Mouse (Mus musculus): ENCODE data around the gene E130309D02Rik.
A peak's percentile ranks its signal among the peaks of the same experiment; 100 is the strongest.

The E130309D02Rik gene

GRCm38 (mm10) chr5:143309916-143310315, 5.2 kb downstream of the E130309D02Rik start:
- DNase-seq (ENCODE audit: low read depth, low spot score), result no peak

GRCm38 (mm10) chr5:143308825-143309224, 6.3 kb downstream of the E130309D02Rik start:
- DNase-seq (ENCODE audit: low read depth, low spot score), result no peak

- DNase-seq (ENCODE audit: low read depth, low spot score), result no peak
These were observed 10.9 kb downstream of the E130309D02Rik start for GRCm38 (mm10) chr5:143304251-143304650.

- DNase-seq (ENCODE audit: low read depth, low spot score), result peak; percentile 56
These were observed 13.9 kb downstream of the E130309D02Rik start for GRCm38 (mm10) chr5:143301296-143301695.

GRCm38 (mm10) chr5:143299686-143300085, 15.5 kb downstream of the E130309D02Rik start:
- peak; percentile 82 for DNase-seq (ENCODE audit: low read depth, low spot score)

GRCm38 (mm10) chr5:143298391-143298790, 16.8 kb downstream of the E130309D02Rik start:
- DNase-seq (ENCODE audit: low read depth, low spot score), result peak; percentile 76

- DNase-seq (ENCODE audit: low read depth, low spot score), result peak; percentile 70
These were observed 17.2 kb downstream of the E130309D02Rik start for GRCm38 (mm10) chr5:143297986-143298385.

GRCm38 (mm10) chr5:143295330-143295729, 19.8 kb downstream of the E130309D02Rik start:
- no peak for DNase-seq (ENCODE audit: low read depth, low spot score)

GRCm38 (mm10) chr5:143294862-143295261, 20.3 kb downstream of the E130309D02Rik start:
- peak; percentile 65 for DNase-seq (ENCODE audit: low read depth, low spot score)

- no peak for DNase-seq (ENCODE audit: low read depth, low spot score)
These were observed 21.8 kb downstream of the E130309D02Rik start, which contains the start of gene Zfp853 for GRCm38 (mm10) chr5:143293404-143293803. Zfp853 (minus strand) TSS chr5:143293623.

GRCm38 (mm10) chr5:143292879-143293278, 22.3 kb downstream of the E130309D02Rik start:
- DNase-seq (ENCODE audit: low read depth, low spot score), result peak; percentile 45

GRCm38 (mm10) chr5:143289299-143289698, 25.9 kb downstream of the E130309D02Rik start:
- DNase-seq (ENCODE audit: low read depth, low spot score), result no peak

GRCm38 (mm10) chr5:143288378-143288911, 26.7 kb downstream of the E130309D02Rik start:
- DNase-seq (ENCODE audit: low read depth, low spot score), result no peak

GRCm38 (mm10) chr5:143287774-143288328, 27.3 kb downstream of the E130309D02Rik start:
- peak; percentile 63 for DNase-seq (ENCODE audit: low read depth, low spot score)

- DNase-seq (ENCODE audit: low read depth, low spot score), result peak; percentile 59
These were observed 30.4 kb downstream of the E130309D02Rik start for GRCm38 (mm10) chr5:143284762-143285161.

- no peak for DNase-seq (ENCODE audit: low read depth, low spot score)
These were observed 35.9 kb downstream of the E130309D02Rik start for GRCm38 (mm10) chr5:143279247-143279646.

GRCm38 (mm10) chr5:143275761-143276160, 39.4 kb downstream of the E130309D02Rik start:
- no peak for DNase-seq (ENCODE audit: low read depth, low spot score)

- DNase-seq (ENCODE audit: low read depth, low spot score), result no peak
These were observed 42.4 kb downstream of the E130309D02Rik start for GRCm38 (mm10) chr5:143272540-143273330.

- DNase-seq (ENCODE audit: low read depth, low spot score), result no peak
These were observed 43.1 kb downstream of the E130309D02Rik start for GRCm38 (mm10) chr5:143272108-143272507.

- DNase-seq (ENCODE audit: low read depth, low spot score), result no peak
These were observed 43.5 kb downstream of the E130309D02Rik start for GRCm38 (mm10) chr5:143271642-143272041.

GRCm38 (mm10) chr5:143270151-143270519, 45.0 kb downstream of the E130309D02Rik start:
- no peak for DNase-seq (ENCODE audit: low read depth, low spot score)

- DNase-seq (ENCODE audit: low read depth, low spot score), result peak; percentile 81
These were observed 45.6 kb downstream of the E130309D02Rik start, which contains the start of gene Zfp316 for GRCm38 (mm10) chr5:143269363-143270150. Zfp316 (minus strand) TSS chr5:143270022.
